ENCODE assay signal across 24 mouse cellular contexts in the genomic region with DNA sequence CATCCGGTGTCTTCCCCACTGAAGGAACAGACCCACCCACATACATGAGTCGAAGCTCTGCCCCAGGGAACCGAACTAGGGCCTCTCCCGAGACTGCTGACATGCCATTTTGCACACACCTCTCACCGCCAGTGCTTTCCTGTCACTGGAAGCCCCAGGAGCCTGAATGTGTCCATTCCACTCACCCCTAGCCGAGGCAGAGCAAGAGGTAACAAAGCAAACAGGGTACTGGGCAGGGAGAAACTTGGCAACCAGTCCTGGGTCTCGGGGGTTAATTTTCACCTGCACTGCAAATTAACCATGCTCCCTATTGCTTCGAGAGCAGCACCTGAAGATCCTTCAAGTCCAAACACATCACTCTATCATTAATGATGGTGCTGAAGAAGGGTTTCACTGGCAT.
"Had no signal": no experiment of that assay in that cellular context is flagged by ENCODE, and none has a peak within 500 bp of the region (broad histone marks: within the 10 kb centered on the region; RNA-seq: fewer than 3 reads in every experiment).

No protein-coding gene starts in this region.

- H3K4me3 ChIP-seq: heart, embryonic 13.5 days; heart, embryonic 15.5 days; hindbrain, embryonic 13.5 days; hindbrain, embryonic 15.5 days; kidney, embryonic 15.5 days; limb, embryonic 10.5 days; limb, embryonic 12.5 days; liver, embryonic 13.5 days; liver, embryonic 15.5 days had no signal

- H3K36me3 ChIP-seq: heart, embryonic 15.5 days; hindbrain, embryonic 13.5 days; hindbrain, embryonic 15.5 days; kidney, embryonic 15.5 days; limb, embryonic 10.5 days; limb, embryonic 12.5 days; liver, embryonic 13.5 days; liver, embryonic 15.5 days had no signal

- H3K27me3 ChIP-seq: heart, embryonic 13.5 days; heart, embryonic 15.5 days; hindbrain, embryonic 13.5 days; hindbrain, embryonic 15.5 days; kidney, embryonic 15.5 days; limb, embryonic 12.5 days; liver, embryonic 13.5 days; liver, embryonic 15.5 days had no signal

- DNase-seq: gastrocnemius, postnatal 14 days; gastrocnemius, postnatal 36 days; heart, adult 18-20 months; heart, postnatal 36 days; kidney, adult 11 months; kidney, adult 2 months; kidney, adult 9 months; kidney, postnatal 14 days; kidney, postnatal 36 days; layer of hippocampus, adult 9-11 months; layer of hippocampus, postnatal 36 days; liver; liver, embryonic 13.5 days; liver, postnatal 0 days had no signal

- H3K27ac ChIP-seq: heart, embryonic 13.5 days; heart, embryonic 15.5 days; hindbrain, embryonic 13.5 days; hindbrain, embryonic 15.5 days; hindbrain, postnatal 0 days; kidney, embryonic 15.5 days; kidney, postnatal 0 days; limb, embryonic 10.5 days; limb, embryonic 12.5 days; liver, embryonic 13.5 days; liver, embryonic 15.5 days had no signal

- H3K9me3 ChIP-seq: heart, embryonic 13.5 days; heart, embryonic 15.5 days; hindbrain, embryonic 13.5 days; hindbrain, embryonic 15.5 days; kidney, embryonic 15.5 days; limb, embryonic 10.5 days; limb, embryonic 12.5 days; liver, embryonic 13.5 days; liver, embryonic 15.5 days had no signal

- H3K4me1 ChIP-seq: limb, embryonic 12.5 days had no signal
